Mouse (Mus musculus) liver, postnatal 0 days (tissue): ENCODE data around the gene Sars. TPM values are rescaled to one million over a fixed set of nuclear protein-coding genes. Genes with fewer than 3 reads are reported as not detected.

Experiments
- ATAC-seq: fragments of 200-750 bp; cut with Nextera tagmentation; 2 replicates; pipeline ENCODE4 v1.8.0; 2017; ENCODE audit warnings: mild to moderate bottlenecking, moderate library complexity
- DNase-seq: peaks from one replicate; pipeline ENCODE4 v3.0.0-alpha.2; 2016
- H3K27ac ChIP-seq: fragments of 300-500 bp; sonication (generic); 2 replicates; pipeline ENCODE4 v1.5.1; 2014; ENCODE audit warnings: antibody characterized with exemption, moderate library complexity, mild to moderate bottlenecking, low read depth
- H3K27me3 ChIP-seq: fragments of 300-500 bp; sonication (generic); 2 replicates; pipeline ENCODE4 v1.6.1; 2014; ENCODE audit warnings: low read length, control low read depth, mixed read lengths; ENCODE audit not compliant: insufficient read depth
- H3K36me3 ChIP-seq: fragments of 300-500 bp; sonication (generic); replicated peaks from 2 replicates; pipeline ENCODE4 v1.6.1; 2014; ENCODE audit warnings: mild to moderate bottlenecking, control low read depth, low read length, moderate library complexity, mixed read lengths; ENCODE audit not compliant: insufficient read depth
- H3K4me1 ChIP-seq: fragments of 300-500 bp; sonication (generic); 2 replicates; pipeline ENCODE4 v1.6.1; 2014; ENCODE audit warnings: antibody characterized with exemption, mild to moderate bottlenecking, control low read depth; ENCODE audit not compliant: insufficient read depth
- H3K4me2 ChIP-seq: fragments of 300-500 bp; sonication (generic); 2 replicates; pipeline ENCODE4 v1.6.1; 2014; ENCODE audit warnings: low read depth, mild to moderate bottlenecking, low read length, moderate library complexity, mixed read lengths
- H3K4me3 ChIP-seq: fragments of 300-500 bp; sonication (generic); 2 replicates; pipeline ENCODE4 v1.5.1; 2014; ENCODE audit warnings: low read depth, low read length
- H3K9ac ChIP-seq: fragments of 300-500 bp; sonication (generic); replicated peaks from 2 replicates; pipeline ENCODE4 v1.6.1; 2014; ENCODE audit warnings: mild to moderate bottlenecking, moderate library complexity
- H3K9me3 ChIP-seq: fragments of 300-500 bp; sonication (generic); 2 replicates; pipeline ENCODE4 v1.6.1; 2016; ENCODE audit warnings: mild to moderate bottlenecking, control low read depth, low read length, mixed read lengths
- CTCF ChIP-seq: sonication (generic); IDR thresholded peaks from 2 replicates; pipeline ENCODE4 v1.5.1; 2016; ENCODE audit warnings: antibody characterized with exemption, low read depth
- EP300 ChIP-seq: IDR thresholded peaks from 2 replicates; pipeline ENCODE4 v1.6.1; 2016; ENCODE audit warnings: antibody characterized with exemption, low read depth, mild to moderate bottlenecking
- WGBS: fragments of 180-500 bp; shearing (Covaris S2); extraction: QIAGEN DNeasy Blood & Tissue Kit; methylation state at CpG from one replicate; pipeline ENCODE4 v1.1.7; 2014; ENCODE audit not compliant: insufficient replicate concordance; 5-methylcytosine and 5-hydroxymethylcytosine counted together
- polyA plus RNA-seq: library from polyadenylated mRNA; unstranded; fragments of >200 nt; fragmentation: Nextera tagmentation; extraction: Ambion mirVana; gene quantifications from 2 replicates; pipeline ENCODE4 v1.2.1, GENCODE M21; 2015

Gene Sars
- 39.0 and 41.7 TPM in 2 replicates for polyA plus RNA-seq

GRCm38 (mm10) chr3:108444698-108445365, at the start of gene Sars:
Gene Sars, minus strand, starts transcription at chr3:108445209.
- no peak for TF ChIP-seq EP300
- TF ChIP-seq CTCF: peak; percentile 44
- peak within 1 kb of the TSS; percentile 68 for H3K27ac ChIP-seq
- peak within 1 kb of the TSS; percentile 87 for H3K4me2 ChIP-seq
- DNase-seq (peak; percentile 95), ATAC-seq (peak; percentile 95)
- under 1% methylated on average over 41 of the region's 41 CpGs for WGBS
- peaks cover 15% of the 10 kb centered on the region for H3K4me1 ChIP-seq
- H3K27me3 ChIP-seq: no peaks in the 10 kb centered on the region
- no peaks in the 10 kb centered on the region for H3K9me3 ChIP-seq
- H3K36me3 ChIP-seq: no peaks in the 10 kb centered on the region
- H3K4me3 ChIP-seq: peak within 1 kb of the TSS; percentile 69
- H3K9ac ChIP-seq: peak within 1 kb of the TSS; percentile 74

GRCm38 (mm10) chr3:108489968-108490367, 45.0 kb upstream of the Sars start:
- Histone ChIP-seq H3K36me3 (no peaks in the 10 kb centered on the region), H3K4me1 (no peaks in the 10 kb centered on the region), H3K27ac (no peak overlapping the region), H3K27me3 (no peaks in the 10 kb centered on the region), H3K9ac (no peak overlapping the region), H3K9me3 (no peaks in the 10 kb centered on the region), H3K4me2 (no peak overlapping the region), H3K4me3 (no peak overlapping the region)
- DNase-seq (no peak), ATAC-seq (no peak)
- WGBS: 53% methylated on average over 3 of the region's 3 CpGs
- TF ChIP-seq CTCF (peak; percentile 64), EP300 (no peak)

GRCm38 (mm10) chr3:108484749-108485148, 39.7 kb upstream of the Sars start:
- 75% methylated on average over 4 of the region's 4 CpGs for WGBS
- ATAC-seq (no peak), DNase-seq (no peak)
- no peaks in the 10 kb centered on the region for H3K27me3 ChIP-seq
- H3K4me2 ChIP-seq: no peak overlapping the region
- H3K27ac ChIP-seq: no peak overlapping the region
- TF ChIP-seq CTCF (no peak), EP300 (no peak)
- H3K4me3 ChIP-seq: no peak overlapping the region
- no peaks in the 10 kb centered on the region for H3K4me1 ChIP-seq
- no peak overlapping the region for H3K9ac ChIP-seq
- no peaks in the 10 kb centered on the region for H3K36me3 ChIP-seq
- H3K9me3 ChIP-seq: no peaks in the 10 kb centered on the region

- no peak for DNase-seq
- H3K4me3 ChIP-seq: no peak overlapping the region
- H3K36me3 ChIP-seq: no peaks in the 10 kb centered on the region
- H3K4me2 ChIP-seq: no peak overlapping the region
- TF ChIP-seq CTCF (no peak), EP300 (no peak)
- no peak for ATAC-seq
- no peaks in the 10 kb centered on the region for H3K9me3 ChIP-seq
- no peak overlapping the region for H3K27ac ChIP-seq
- 77% methylated on average over 4 of the region's 4 CpGs for WGBS
- no peak overlapping the region for H3K9ac ChIP-seq
- no peaks in the 10 kb centered on the region for H3K27me3 ChIP-seq
- H3K4me1 ChIP-seq: no peaks in the 10 kb centered on the region
Measured at GRCm38 (mm10) chr3:108478800-108479199, 33.8 kb upstream of the Sars start.

- peak; percentile 82 for ATAC-seq
Measured at GRCm38 (mm10) chr3:108476761-108477619, 32.0 kb upstream of the Sars start.

GRCm38 (mm10) chr3:108475496-108475895, 30.5 kb upstream of the Sars start:
- 70% methylated on average over 5 of the region's 5 CpGs for WGBS
- Histone ChIP-seq H3K9ac (no peak overlapping the region), H3K36me3 (no peaks in the 10 kb centered on the region), H3K4me2 (no peak overlapping the region), H3K4me1 (no peaks in the 10 kb centered on the region), H3K9me3 (no peaks in the 10 kb centered on the region), H3K27me3 (no peaks in the 10 kb centered on the region), H3K27ac (no peak overlapping the region), H3K4me3 (no peak overlapping the region)
- DNase-seq: no peak
- TF ChIP-seq EP300 (no peak), CTCF (no peak)
- no peak for ATAC-seq

More at GRCm38 (mm10) chr3:108476761-108477619, 32.0 kb upstream of the Sars start:
- Histone ChIP-seq H3K27me3 (no peaks in the 10 kb centered on the region), H3K4me1 (no peaks in the 10 kb centered on the region), H3K9me3 (no peaks in the 10 kb centered on the region), H3K9ac (no peak overlapping the region), H3K4me2 (no peak overlapping the region), H3K27ac (peak overlapping the region; percentile 41; the same call in 1 of the 2 replicates), H3K4me3 (no peak overlapping the region), H3K36me3 (no peaks in the 10 kb centered on the region)
- peak; percentile 46 for DNase-seq
- WGBS: 56% methylated on average over 14 of the region's 14 CpGs
- TF ChIP-seq EP300 (no peak), CTCF (no peak)
